Mouse (Mus musculus) liver, embryonic 14.5 days (tissue): Measurements from ENCODE around the gene Ska3.

Experiments
- CTCF ChIP-seq: IDR thresholded peaks from 2 replicates; pipeline ENCODE4 v1.5.1; 2016; ENCODE audit warnings: antibody characterized with exemption, low read depth, control low read depth
- EP300 ChIP-seq: IDR thresholded peaks from 2 replicates; pipeline ENCODE4 v1.6.1; 2016; ENCODE audit warnings: antibody characterized with exemption, low read depth

DNA sequence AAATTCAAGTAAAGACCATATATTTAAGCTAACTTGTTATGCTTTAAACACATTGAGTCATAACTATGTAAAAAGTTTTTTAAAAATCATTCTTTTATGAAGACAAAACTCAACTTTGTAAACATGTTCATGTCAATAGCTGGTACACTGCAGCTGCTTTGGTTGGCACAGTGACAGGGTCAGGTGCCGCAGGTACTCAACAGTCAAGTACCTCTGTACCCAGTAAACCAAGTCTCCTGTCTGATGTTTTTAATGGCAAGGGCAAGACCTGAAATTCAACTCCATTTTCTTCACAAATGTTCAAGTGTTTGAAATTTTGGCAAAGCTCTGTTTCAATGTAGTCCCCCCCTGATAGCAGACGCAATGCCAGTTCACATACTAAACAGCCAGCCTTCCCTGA, 7.5 kb upstream of the Ska3 start:
- TF ChIP-seq CTCF (no peak), EP300 (no peak)
